Mouse (Mus musculus) kidney, adult 11 months (tissue): Measurements from ENCODE around the gene Ncam1.

Experiments
- DNase-seq: peaks from one replicate; pipeline ENCODE4 v3.0.0; 2022

Gene Ncam1

GRCm38 (mm10) chr9:49617216-49617615 lies 181.5 kb downstream of the Ncam1 start:
- no peak for DNase-seq

GRCm38 (mm10) chr9:49612387-49612786 lies 186.3 kb downstream of the Ncam1 start:
- no peak for DNase-seq

GRCm38 (mm10) chr9:49608191-49608590 lies 190.5 kb downstream of the Ncam1 start:
- DNase-seq: no peak

GRCm38 (mm10) chr9:49606717-49607116 lies 192.0 kb downstream of the Ncam1 start:
- no peak for DNase-seq

GRCm38 (mm10) chr9:49606317-49606716 lies 192.4 kb downstream of the Ncam1 start:
- peak; percentile 14 for DNase-seq

- no peak for DNase-seq
These were observed 192.9 kb downstream of the Ncam1 start for GRCm38 (mm10) chr9:49605791-49606190.

GRCm38 (mm10) chr9:49605351-49605750 lies 193.4 kb downstream of the Ncam1 start:
- DNase-seq: no peak

DNA sequence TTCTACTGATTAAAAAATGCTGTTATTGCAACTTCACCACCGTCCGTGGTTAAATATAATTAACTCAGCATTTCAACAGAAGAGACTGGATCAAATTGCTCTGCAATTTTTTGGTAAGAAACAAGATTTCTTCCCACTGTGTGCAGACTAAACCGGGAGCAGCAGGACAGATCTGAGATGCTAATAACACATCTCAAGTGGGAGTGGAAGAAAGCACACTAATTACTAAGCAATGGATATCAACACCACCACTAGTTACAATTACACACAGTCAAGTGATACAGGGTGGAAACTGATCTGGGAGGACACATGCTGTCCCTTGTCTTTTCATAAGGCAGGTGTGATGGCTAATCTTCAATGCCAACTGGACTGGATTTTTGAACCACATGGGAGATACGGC lies 197.5 kb downstream of the Ncam1 start:
- no peak for DNase-seq

GRCm38 (mm10) chr9:49595635-49596348 lies 202.9 kb downstream of the Ncam1 start:
- no peak for DNase-seq

GRCm38 (mm10) chr9:49594876-49595634 lies 203.7 kb downstream of the Ncam1 start:
- DNase-seq: no peak

DNA sequence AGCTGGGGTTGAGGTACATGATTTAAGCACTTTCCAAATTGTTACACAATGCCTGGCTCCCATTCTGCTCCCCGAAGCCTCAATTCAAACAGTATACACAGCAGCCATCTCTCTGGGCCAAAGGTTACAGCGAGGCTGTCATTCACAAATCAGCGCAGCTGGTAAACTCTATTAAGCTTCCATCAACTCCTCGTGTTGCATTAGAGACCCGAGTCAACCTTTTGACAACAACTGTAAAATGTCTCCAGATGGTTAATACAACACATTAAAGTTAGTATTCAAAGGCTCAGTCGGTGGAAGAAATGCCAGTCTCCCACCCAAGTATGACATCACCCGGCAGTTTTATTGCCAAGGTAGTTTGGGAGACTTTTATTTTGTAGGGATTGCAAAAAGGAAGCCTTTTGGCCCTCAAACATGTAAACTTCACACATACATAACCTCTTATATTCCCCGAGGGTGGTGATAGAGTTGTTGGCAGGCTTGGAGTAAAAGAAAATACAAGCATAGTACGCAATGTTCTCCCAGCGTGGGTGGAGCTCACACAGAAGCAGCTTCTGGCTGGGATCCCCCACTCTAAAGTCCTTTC lies 204.7 kb downstream of the Ncam1 start:
- no peak for DNase-seq

DNA sequence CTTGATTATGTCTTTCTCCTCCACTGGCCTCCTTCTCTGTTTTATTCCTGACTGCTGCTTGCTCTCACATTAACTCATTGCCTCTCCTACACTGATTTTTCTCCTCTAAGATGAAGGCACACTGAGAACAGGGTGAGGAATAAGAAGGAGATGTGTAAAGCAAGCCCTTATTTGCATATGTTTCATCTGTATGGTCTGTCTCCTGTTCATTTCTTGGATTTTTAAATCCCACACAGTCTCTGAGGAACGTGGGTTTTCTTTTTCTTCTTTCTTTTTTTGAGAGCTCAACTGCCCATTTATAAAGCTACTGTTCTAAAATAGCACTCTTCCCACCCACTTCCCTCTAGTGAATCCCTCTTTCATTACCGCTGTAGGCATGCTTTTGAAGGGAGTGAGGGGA lies 206.7 kb downstream of the Ncam1 start:
- DNase-seq: no peak

DNA sequence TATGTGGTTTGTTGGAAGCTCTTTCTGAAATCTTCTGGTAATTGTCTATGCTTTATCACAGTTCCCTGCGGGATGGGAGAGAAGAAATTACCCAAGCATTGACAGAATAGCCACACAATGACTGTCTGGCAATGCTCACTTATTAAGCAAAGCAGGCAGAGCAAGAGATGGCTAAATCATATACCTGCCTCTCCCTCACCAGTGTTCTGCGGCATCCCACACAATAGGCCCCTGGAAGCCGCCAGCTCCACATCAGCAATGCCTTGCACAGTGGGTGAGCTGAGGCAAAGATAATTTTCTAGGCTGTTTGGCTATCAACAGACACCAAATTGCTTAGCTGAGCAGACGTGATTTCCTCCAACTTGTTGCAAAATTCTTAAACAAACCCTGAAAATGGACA lies 208.5 kb downstream of the Ncam1 start:
- no peak for DNase-seq

- no peak for DNase-seq
These were observed 221.6 kb downstream of the Ncam1 start for GRCm38 (mm10) chr9:49577136-49577535.

- DNase-seq: no peak
These were observed 226.8 kb downstream of the Ncam1 start for GRCm38 (mm10) chr9:49571695-49572510.

- no peak for DNase-seq
These were observed 227.7 kb downstream of the Ncam1 start for GRCm38 (mm10) chr9:49570731-49571694.

DNA sequence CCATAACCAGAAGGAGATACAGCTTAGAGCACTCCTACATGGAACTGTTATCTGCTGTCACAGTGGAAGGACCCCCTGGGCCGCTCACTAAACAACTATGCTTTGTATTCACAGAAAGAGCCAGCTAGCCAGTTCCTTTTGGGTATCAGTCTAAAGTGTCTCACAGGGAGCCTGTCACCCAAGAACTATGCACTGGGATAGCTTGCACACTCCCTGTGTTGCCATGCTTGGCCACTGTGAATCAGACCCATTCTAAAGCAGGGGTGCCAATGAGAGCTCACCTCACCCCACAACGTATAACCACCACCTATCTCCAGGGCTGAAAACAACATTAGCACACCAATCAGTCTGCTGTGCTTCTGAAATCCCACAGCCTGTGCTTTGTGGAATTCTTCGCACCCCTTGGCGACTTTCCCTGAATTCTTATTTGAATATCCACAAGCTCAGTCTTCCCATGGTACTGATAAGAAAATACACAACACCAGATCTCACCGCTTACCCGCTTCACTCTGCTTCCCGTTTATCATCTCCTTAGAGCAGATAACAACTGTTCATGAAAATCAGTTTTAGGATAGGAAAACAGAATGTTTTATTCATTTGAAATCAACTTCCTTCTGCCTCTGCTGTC lies 228.6 kb downstream of the Ncam1 start:
- DNase-seq: no peak

- no peak for DNase-seq
These were observed 232.9 kb downstream of the Ncam1 start for GRCm38 (mm10) chr9:49565846-49566245.

DNA sequence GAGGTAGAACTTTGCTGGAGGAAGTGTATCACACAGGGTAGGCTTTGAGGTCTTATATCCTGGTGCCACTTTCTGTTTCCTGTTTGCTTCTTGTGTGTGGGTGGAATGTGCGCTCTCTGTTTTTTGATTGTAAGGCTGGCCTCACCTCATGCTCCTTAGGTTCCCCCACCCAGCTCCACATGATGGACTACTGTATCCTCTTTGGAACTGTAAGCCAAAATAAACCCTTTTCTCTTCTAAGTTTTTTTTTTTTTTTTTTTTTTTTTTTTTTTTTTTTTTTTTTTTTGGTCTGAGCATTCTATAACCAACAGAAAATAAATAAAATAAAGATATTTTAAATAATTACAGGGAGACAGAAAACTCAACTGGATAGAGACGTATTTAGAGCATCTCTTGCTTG lies 239.8 kb downstream of the Ncam1 start:
- no peak for DNase-seq

DNA sequence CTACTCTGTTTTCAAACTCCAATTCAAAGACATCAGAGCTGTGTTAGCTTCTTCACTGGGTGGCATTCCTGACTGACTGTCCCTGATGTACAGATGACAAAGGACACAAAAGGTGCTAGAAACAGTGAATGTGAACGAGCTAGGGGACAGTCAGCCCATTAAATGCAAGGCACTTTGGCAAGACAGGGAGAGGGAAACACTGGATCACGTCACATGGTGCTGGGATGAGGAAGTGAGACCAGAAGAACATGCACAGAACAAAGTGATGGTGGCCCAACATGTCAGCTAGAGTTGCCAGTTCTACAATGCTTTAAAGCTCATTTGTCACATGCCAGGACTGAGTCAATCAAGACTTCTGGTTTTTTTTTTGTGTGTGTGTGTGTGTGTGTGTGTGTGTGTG lies 247.4 kb downstream of the Ncam1 start:
- DNase-seq: no peak

GRCm38 (mm10) chr9:49542593-49542992 lies 256.1 kb downstream of the Ncam1 start:
- no peak for DNase-seq

DNA sequence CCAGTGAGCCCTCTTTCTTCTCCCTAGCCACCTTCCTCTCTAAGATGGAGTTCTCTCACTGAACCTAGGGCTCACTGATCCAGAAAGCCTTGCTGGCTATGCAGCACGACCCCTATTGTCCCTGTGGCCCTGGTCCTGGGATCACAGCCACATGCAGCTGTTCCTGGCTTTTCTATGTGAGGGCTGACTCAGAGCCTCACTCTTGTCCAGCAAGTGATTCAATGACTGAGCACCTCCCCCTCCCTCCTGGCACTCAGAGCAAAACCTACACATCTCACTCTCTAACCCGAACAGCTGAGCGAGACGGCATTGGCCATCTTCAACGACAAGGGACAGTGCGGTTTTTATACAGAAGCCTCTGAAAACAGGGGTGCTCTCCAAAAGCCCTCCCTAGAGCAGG lies 260.9 kb downstream of the Ncam1 start:
- DNase-seq: no peak
